Mouse (Mus musculus) bone marrow macrophage, adult 2 months (primary cell): ENCODE measurements around the gene Gm44965.

ENCODE experiments used
- CTCF ChIP-seq: IDR thresholded peaks from 2 replicates; pipeline ENCODE4 v1.5.1; 2012; ENCODE audit warnings: low read depth, mild to moderate bottlenecking, low read length, moderate library complexity
- POLR2A ChIP-seq: IDR thresholded peaks from 2 replicates; pipeline ENCODE4 v1.6.1; 2012; ENCODE audit warnings: mild to moderate bottlenecking, low read depth, low read length, borderline replicate concordance

- TF ChIP-seq POLR2A, result no peak
- TF ChIP-seq CTCF, result no peak
Measured at GRCm38 (mm10) chr6:48642764-48643292, 49.1 kb downstream of the Gm44965 start.
